Mouse (Mus musculus): ENCODE measurements around the gene Gm10803.
"Not testable (repeated sequence)": the region's sequence is repeated elsewhere in the genome, so short reads cannot be mapped to it uniquely, and the experiment has no call there.

Gm10803 gene

DNA sequence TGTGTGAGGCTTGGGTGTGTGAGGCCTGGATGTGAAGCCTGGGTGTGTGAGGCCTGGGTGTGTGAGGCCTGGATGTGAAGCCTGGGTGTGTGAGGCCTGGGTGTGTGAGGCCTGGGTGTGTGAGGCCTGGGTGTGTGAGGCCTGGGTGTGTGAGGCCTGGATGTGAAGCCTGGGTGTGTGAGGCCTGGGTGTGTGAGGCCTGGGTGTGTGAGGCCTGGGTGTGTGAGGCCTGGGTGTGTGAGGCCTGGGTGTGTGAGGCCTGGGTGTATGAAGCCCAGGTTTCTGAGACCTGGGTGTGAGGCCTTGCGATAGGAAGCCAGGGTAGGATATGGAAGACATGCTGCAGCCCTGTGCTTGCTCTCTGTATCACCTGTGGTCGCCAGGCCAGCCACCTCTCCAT lies at the start of gene Gm10803:
Gene Gm10803 (plus strand): TSS at position 301 of the 400 bp plus-strand sequence.
- not testable (repeated sequence) for DNase-seq (ENCODE audit: low read depth, low spot score)

DNA sequence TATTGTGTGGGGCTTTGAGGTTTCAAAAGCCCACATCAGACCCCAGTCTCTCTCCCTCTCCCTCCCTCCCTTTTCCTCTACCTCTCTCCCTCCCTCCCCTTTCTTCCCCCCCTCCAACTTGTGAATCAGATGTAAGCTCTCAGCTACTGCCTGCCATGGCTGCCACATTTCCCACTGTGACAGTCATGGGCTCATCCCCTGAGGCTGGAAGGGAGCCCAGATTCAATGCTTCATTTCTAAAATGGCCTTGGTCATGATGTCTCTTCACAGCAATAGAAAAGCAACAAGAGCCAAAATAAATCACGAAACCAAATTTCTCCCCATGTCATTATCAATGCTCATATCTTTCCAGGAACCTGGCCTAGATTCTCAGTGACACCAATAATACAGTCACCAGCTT lies 49.5 kb upstream of the Gm10803 start:
- DNase-seq (ENCODE audit: low read depth, low spot score), result no peak

DNA sequence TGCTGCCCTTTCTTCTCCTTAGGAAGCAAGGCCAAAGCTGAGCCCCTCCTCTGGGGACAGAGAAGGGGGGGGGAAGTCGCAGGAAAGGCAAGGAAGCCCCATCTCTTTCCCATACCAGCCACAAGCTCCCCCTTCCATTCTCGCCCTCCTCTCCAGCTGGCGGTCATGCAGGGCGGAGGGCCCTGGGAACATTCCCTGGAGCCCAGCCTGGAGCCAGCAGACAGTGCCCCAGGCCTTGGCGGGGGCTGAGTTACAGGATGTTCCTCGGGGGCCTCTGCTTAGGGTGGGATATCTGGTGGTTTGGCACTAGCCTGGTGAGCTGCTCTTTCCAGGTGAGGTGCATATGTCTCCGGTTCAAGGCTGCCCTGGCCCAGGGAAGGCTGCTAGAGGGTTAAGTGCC lies 48.2 kb upstream of the Gm10803 start:
- DNase-seq (ENCODE audit: low read depth, low spot score), result no peak

DNA sequence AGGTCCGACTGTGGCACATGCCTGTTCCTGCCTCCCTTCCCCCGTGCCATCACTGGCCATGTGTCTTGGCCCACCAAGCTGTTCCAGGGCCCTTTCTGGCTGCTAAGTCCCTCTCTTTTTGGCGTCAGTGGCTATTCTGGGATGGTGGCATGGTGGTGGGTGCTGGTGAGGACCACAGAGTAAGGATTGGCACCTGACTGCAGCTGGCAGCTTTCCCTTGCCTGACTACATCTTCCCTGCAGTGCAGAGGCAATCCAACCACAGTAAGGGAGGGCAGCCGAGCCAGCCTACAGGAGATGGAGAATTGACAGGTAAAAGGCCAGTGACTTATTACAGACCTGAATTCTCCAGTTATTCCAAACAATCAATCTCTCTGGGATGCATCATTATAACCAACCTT lies 45.1 kb upstream of the Gm10803 start:
- no peak for DNase-seq (ENCODE audit: low read depth, low spot score)

DNA sequence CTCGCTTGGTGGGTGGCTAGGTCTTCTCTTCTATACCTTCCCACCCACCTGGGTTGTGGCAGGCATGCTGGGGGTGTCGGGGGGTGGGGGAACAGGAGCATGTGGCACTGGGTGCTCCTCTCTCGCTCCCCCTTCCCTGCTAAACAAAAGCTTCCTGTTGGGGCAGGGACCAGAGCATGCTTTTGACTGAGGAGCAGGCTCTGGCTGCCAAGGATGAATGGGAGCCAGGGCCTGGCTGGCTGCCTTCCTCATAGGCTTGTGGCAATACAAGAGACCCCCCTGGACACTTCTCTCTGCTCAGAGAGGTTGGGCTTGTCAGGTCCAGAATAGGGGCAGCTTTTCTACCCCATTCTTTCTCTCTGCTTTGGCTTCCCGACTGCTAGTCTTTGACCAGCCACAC lies 39.3 kb upstream of the Gm10803 start:
- DNase-seq (ENCODE audit: low read depth, low spot score), result no peak

DNA sequence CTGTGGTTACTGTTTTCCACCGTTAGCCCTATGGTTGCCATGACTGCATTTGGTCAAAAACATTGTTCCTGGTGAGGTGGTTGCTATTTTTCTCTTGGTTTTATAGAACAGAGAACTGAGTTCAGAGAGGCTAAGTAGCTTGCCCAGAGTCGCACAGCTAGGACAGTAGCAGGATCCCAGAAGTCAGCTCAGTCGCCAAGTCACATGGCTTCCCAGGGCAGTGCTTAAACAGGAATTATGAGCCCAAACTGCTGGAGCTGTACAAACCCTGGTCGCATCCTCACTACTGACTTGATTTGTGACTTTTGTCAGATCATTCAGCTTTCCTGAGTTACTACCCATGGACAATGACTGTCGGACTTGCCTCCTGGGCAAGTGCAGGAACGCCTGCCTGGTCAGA lies 38.8 kb upstream of the Gm10803 start:
- no peak for DNase-seq (ENCODE audit: low read depth, low spot score)

DNA sequence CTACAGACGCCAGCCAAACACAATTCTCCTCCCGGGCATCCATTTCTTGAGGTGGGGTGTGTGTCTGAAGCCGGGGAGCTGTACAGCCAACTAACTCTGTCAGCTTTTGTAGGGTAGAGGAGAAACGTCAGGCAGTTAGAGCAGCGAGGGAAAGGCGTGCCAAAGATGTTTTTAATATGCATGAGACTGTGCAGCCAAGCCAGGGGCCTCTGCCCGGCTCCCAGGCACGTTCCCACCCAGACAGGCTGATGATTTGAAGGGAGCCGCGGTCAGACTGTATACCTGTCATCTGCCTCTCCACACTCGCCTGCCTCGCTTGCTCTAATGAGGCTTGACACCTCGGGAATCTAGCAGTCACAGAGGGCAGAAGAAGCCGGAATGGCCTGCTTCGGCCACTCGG lies 38.4 kb upstream of the Gm10803 start:
- DNase-seq (ENCODE audit: low read depth, low spot score), result no peak

DNA sequence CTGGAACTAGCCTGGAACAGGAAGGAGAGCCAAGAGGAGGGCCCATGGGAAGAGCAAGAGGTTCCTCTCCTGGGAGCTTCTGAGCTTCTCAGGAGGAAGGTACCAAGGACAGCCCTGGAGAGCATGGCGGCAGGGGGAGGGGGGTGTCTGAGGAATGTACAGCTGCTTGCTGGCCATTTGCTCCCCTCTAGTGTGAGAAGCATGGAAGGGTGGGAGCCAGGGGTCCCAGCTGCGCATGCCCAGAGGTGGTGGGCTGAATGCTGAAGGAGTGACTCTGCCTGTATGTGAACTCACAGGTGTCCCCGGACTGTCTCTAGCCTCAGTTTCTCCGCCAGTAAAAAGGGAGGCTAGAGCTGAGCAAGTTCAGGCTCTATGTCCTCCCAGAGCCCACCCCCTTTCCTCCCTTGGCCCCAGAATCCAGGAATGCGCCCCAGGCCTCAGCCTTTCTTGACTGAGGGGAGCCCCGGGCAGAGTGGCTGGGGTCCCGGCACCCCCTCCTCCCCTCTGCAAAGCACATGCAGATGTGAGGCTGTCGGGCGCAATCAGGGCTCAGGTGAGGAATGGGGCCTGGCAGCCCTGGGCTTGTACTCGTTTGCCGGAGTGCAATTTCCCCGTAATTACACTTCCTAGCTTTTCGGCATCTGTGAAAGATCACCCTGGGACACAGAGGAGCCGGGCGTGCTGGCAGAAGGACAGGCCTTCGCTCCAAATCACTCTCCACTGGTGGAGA lies 35.2 kb upstream of the Gm10803 start:
- no peak for DNase-seq (ENCODE audit: low read depth, low spot score)

DNA sequence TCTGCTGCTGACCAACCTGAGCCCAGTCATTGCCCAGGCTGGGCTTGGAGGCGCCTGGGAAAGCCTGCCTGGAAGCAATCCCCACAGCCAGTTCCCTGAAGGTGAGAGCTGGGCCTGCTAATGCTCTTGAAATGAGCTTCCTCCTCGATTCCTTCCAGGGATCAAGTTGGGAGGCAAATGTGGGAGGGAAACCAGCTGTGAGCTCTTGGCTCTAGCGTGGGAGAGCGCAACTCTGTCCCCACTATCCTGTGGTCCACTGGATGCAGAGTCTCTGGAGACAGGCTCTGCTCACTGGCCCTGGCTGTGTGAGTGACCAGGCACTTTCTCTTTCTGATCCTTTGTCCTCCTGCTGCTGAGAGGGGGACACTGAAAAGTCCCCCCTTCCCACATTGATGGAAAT lies 30.8 kb upstream of the Gm10803 start:
- no peak for DNase-seq (ENCODE audit: low read depth, low spot score)

DNA sequence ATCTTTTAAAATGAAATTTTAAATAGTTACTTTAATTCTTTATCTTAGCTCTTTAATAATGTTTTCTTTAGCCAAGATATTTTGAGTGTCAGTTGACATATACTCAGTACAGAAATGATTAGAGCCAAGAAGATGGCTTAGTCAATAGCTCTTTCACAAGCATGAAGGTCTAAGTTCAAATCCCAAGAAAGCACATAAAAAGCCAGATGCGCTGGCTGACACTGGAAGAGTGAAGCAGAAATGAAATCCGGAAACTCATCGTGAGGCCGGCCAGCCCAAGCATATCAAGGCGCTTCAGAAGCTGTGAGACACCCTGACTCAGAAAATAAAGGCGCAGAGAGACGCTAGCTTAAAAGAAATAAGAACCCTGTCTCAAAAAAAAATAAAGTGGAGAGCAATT lies 26.5 kb upstream of the Gm10803 start:
- no peak for DNase-seq (ENCODE audit: low read depth, low spot score)

DNA sequence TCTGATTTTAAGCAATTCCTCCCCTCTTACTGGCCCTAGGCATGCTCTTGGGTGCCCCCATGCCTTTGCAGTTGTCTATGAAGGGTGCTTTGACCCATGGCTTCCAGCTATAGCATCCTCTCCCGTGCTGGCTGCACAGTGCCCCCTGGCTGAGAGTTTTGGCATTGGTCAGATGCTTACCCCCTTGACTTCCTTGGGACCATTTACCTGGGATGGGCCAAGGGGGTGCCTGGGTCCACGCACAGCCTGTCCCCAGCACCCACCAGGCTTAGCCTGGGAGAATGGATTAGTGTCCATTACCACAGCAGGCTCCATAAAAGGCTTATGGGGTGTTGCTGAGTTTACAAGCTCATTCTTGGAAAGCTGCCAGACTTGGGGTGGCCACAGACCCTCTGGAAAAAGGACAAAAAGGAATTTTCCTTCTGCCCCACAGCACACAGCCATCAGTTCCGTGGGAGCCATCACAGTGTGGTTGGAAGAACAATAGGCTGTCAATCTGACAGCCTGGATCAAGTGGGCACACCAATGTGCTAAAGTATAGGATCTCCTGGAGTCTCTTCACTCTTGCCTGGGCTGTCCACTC lies 22.9 kb upstream of the Gm10803 start:
- no peak for DNase-seq (ENCODE audit: low read depth, low spot score)

DNA sequence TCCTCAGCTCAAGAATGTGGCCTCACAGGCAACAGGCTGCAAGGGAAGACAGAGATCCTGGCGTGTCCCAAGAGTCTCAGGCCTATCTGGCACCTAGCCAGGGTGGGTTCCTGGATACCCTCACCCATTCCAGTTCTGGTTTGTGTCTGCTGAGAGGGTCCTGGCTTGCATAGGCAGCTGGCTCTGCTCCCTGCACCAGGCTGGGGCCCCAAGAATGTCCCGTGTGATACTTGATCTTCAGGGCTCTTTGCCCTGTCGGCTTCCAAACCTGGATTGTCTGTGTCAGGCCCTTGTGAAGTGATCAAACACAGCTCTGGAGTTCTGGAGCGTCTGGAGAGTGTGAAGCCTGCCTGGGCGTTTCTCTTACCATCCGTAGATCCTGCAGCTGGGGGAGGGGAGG lies 22.2 kb upstream of the Gm10803 start:
- no peak for DNase-seq (ENCODE audit: low read depth, low spot score)

DNA sequence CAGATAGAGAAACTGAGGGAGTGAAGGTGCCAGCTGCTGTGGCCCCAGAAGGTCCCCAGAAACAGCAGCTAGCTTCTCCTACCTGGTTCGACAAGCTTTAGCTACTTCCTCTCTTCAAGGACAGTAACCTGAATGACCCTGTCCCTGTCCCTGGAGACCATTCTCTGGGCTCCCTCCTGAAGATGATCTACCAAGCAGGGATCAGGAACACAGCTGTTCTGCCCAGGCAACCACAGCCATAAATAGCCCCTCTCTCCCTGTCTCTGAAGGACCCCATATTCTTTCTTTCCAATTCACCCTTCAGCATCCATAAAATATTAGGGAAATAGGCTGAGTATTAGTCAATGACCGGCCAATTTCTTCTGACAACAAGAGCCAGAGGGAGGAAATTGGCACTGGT lies 18.6 kb upstream of the Gm10803 start:
- no peak for DNase-seq (ENCODE audit: low read depth, low spot score)

DNA sequence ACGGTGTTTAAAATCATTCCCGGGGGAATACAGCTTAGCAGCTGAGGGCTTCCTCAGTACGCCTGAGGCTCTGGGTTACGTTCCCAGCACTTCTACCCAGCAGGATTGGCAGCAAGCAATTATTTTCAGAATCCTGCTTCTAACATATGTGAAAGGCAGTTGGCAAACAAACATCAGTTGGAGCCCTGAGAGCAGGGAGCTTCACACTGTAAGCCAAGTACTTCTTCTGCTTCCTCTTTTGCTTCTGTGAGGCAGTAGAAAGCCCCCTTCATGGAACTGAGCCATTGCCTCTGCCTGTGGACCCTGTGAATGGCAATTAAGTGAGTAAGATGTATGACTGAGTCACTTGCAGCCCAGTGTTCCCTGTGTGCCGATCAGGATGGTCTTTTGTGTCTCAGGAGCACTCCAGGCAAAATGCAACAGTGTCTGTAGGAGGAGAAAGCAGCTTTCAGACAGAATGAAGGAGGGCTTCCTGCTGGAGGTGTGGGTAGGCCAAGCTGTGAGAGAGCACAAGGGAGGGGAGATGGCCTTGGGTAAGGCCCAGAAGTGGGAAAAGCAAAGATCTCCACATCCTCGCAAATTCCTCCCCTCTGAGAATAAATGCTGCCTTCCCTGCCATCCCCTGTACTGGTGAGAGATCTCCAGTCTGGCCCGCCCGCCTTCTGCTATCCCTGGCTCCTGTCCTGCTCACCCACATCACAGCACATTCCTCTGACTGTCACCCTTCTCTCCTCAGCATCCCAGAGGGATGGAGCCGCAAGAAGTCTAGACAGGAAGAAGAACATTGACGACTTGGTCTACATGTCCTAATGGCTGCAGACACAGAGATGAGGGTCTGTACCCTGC lies 7.5 kb upstream of the Gm10803 start:
- DNase-seq (ENCODE audit: low read depth, low spot score), result no peak

DNA sequence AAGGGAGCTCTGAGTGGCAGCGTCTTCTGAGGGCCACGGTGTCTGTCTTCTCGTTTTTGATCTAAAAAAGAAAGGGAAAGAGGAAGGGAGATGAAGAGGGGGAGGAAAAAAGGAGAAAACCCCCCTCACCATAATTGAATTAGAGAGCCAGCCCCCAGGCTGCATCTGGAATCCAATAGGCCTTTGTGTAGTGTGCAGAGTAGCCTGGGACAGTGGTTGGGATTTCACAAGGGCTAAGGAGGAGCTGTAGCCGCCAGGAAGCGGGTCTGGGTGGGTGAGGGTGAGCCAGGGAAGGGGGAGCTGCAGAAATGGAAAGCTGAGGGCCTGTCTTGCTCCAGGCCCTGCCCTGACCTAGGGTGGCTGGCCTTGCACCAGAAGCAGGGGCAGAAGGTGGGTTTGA lies 6.5 kb upstream of the Gm10803 start:
- no peak for DNase-seq (ENCODE audit: low read depth, low spot score)

DNA sequence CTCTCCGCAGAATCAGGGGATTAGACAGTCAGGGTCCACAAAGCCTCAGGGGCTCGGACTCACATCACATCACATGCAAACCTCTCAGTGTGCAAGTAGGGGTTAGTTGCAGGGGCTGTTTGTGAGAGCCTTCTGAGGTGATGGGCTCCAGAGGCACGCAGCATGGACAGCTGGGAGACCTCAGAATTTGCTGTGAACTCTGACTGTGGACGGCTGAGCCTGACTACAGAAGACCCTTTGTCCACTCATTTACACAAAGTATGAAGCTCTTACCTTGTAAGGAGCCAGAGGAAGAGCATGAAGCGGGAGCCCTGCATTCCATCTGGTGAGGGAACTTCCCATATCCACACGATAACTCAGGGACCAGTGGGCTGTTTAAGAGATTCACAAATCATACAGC lies 5.3 kb downstream of the Gm10803 start:
- no peak for DNase-seq (ENCODE audit: low read depth, low spot score)

DNA sequence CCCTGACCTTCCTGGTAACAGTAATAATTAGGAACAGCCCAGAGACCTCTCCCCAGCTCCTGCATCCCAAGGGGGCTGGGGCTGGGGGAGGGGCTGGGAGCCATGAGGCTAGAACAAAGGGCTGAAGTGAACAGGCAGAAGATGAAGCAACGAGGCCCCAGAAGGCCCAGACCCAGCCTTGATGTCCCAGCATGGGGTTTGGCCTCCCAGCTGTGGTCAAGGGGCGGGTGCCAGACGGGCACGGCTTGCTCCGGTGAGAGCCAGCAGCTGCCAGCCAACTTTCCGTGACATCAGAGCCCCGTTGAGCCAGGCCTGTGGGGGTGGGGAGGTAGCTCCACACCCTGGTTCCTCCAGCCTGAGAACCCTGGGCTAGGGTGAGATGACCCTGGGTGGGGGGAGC lies 7.3 kb downstream of the Gm10803 start:
- no peak for DNase-seq (ENCODE audit: low read depth, low spot score)

DNA sequence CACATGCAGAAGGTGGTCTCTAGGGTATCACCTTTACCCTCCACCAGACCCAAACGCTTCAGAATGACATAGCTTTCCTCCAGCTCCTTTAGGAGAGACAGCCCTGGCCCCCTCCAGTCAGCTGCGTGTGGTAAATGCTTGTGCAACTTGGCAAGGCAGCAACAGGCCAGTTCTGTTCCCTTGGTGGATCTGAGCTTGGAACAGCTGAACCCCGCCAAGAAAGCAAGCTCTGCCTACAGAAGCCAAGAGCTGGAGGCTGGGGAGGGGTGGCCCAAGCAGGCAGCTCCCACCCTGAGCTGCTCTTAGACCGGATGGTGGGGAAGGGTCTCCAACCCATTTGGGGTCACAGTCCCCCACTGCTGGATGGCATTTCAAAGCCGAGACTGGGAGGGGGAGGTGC lies 12.2 kb downstream of the Gm10803 start:
- DNase-seq (ENCODE audit: low read depth, low spot score), result no peak

DNA sequence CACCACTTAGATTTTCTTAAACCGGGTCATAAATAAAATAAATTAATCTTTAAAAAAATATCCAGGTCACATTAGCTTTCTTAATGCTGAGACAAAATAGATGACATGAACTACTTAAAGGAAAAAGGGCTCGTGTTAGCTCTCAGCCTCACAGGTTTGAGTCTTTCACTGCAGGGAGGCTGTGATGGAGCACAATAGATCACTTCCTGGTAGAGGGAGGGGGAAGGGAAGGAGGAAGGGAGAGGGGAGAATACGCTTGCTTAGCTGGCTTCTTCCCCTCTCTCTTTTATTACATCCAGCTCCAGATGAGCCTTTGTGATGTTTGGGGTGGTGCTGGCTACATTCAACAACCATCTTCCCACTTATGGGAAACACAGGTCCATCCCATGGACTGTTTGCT lies 20.9 kb downstream of the Gm10803 start:
- DNase-seq (ENCODE audit: low read depth, low spot score), result no peak

DNA sequence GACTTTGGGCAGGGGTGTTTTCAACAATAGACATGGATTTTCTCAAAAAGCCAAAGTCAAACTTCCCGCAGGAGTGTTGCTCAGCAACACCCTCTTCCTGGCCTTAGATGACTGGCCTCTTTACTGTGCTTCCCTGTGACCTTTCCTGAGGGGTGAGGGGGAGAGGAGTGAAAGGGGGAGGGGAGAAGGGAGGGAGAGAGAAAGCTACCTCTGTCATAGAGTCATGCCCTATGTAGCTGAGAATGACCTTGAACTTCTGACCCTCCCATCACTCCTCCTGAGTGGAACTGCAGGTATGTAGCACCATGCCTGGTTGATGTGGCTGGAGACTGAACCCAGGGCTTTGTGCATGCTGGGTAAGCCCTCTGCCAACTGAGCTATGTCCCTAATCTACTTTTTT lies 25.5 kb downstream of the Gm10803 start:
- no peak for DNase-seq (ENCODE audit: low read depth, low spot score)

DNA sequence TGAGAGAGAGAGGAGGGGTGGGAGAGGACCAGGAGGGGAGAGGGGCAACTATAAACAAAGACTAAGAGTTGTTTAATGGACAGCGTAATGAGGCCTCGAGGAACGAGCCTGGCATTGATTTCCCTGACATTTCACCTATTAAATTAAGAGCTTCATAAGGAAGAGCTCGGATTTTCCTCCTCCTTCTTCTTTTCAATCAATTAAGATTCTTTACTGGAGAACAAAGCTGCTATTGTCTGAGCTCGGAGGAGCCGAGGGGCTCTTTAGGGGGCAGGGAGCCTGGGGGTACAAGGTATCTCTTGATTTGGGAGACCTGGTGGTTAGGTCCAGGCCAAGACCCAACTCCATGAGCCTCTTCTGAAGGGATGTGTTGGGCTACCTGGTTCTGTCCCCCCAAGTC lies 27.1 kb downstream of the Gm10803 start:
- DNase-seq (ENCODE audit: low read depth, low spot score), result no peak

DNA sequence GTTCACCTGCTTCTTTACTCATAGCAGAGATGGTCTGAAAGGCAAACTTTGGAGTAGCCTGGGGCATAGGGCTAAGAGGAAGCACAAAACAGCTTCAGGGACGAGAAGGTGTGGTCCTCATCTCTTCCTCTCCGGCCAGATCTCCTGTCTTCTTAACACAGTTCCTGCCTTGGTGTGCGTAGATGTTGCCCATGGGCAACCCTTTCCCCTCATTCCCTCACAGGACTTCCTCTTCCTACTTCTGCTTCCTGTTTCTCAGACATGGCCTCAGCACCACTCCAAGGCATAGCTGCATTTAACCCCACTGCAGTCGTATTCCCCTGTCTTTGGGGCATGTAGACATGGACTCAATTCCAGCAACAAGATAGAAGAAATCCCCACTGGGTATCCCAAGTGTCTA lies 29.5 kb downstream of the Gm10803 start:
- no peak for DNase-seq (ENCODE audit: low read depth, low spot score)

DNA sequence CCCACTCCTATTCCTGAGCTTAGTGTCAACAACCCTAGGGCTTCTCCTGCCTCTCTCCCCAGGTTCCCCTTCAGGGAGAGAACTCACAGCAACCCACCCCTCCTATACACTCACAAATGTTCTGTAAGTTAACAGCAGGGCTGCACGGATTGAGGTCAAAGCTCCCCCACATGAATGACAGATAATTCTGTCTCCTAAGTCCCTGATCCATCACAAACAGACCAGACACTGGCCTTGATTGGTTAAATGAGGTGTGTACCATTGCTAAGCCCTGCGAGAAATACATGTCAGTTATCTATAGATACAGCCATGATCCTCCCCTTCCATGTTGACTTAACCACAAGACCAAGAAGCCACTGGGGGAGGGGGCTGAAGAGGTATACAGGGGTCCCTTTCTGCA lies 31.3 kb downstream of the Gm10803 start:
- DNase-seq (ENCODE audit: low read depth, low spot score), result no peak

Measured in embryo, embryonic 11.5 days (tissue).